Mouse (Mus musculus) midbrain, postnatal 0 days (tissue): ENCODE measurements around the gene Syngr1. TPM values are rescaled to one million over a fixed set of nuclear protein-coding genes. Genes with fewer than 3 reads are reported as not detected.

ENCODE experiments used
- ATAC-seq: fragments of 200-750 bp; cut with Nextera tagmentation; 2 replicates; pipeline ENCODE4 v1.8.0; 2017; ENCODE audit warnings: moderate number of reproducible peaks, mild to moderate bottlenecking, moderate TSS enrichment, moderate library complexity; ENCODE audit not compliant: low FRiP score
- DNase-seq: peaks from one replicate; pipeline ENCODE4 v3.0.0-alpha.2; 2015; ENCODE audit warnings: low spot score
- H3K27ac ChIP-seq: fragments of 300-500 bp; sonication (generic); 2 replicates; pipeline ENCODE4 v1.5.1; 2014; ENCODE audit warnings: low read depth, mild to moderate bottlenecking, low read length, mixed read lengths
- H3K27me3 ChIP-seq: fragments of 300-500 bp; sonication (generic); 2 replicates; pipeline ENCODE4 v1.6.1; 2014; ENCODE audit warnings: low read length, control low read depth, mixed read lengths; ENCODE audit not compliant: insufficient read depth
- H3K36me3 ChIP-seq: fragments of 300-500 bp; sonication (generic); 2 replicates; pipeline ENCODE4 v1.6.1; 2014; ENCODE audit warnings: low read length, control low read depth, mixed read lengths; ENCODE audit not compliant: insufficient read depth
- H3K4me1 ChIP-seq: fragments of 300-500 bp; sonication (generic); 2 replicates; pipeline ENCODE4 v1.6.1; 2014; ENCODE audit warnings: mild to moderate bottlenecking, control low read depth, antibody characterized with exemption, low read length, mixed read lengths; ENCODE audit not compliant: insufficient read depth
- H3K4me2 ChIP-seq: fragments of 300-500 bp; sonication (generic); 2 replicates; pipeline ENCODE4 v1.6.1; 2014; ENCODE audit warnings: low read depth, mild to moderate bottlenecking, low read length, mixed read lengths; ENCODE audit not compliant: poor library complexity, severe bottlenecking
- H3K4me3 ChIP-seq: fragments of 300-500 bp; sonication (generic); 2 replicates; pipeline ENCODE4 v1.5.1; 2014; ENCODE audit warnings: low read depth, mild to moderate bottlenecking, low read length, moderate library complexity
- H3K9ac ChIP-seq: fragments of 300-500 bp; sonication (generic); replicated peaks from 2 replicates; pipeline ENCODE4 v1.6.1; 2014; ENCODE audit warnings: mild to moderate bottlenecking, low read length, moderate library complexity, mixed read lengths; ENCODE audit not compliant: poor library complexity, severe bottlenecking
- H3K9me3 ChIP-seq: fragments of 300-500 bp; sonication (generic); 2 replicates; pipeline ENCODE4 v1.6.1; 2016; ENCODE audit warnings: low read length, control low read depth
- CTCF ChIP-seq: IDR thresholded peaks from 2 replicates; pipeline ENCODE4 v1.5.1; 2016; ENCODE audit warnings: antibody characterized with exemption, mild to moderate bottlenecking
- WGBS: fragments of 180-500 bp; shearing (Covaris S2); extraction: QIAGEN DNeasy Blood & Tissue Kit; methylation state at CpG from one replicate; pipeline ENCODE4 v1.1.7; 2014; 5-methylcytosine and 5-hydroxymethylcytosine counted together
- polyA plus RNA-seq: library from polyadenylated mRNA; unstranded; fragments of >200 nt; fragmentation: Nextera tagmentation; extraction: Ambion mirVana; gene quantifications from 2 replicates; pipeline ENCODE4 v1.2.1, GENCODE M21; 2015
- total RNA-seq: library from RNA; depleted of rRNA; stranded (reverse); fragments of >200 nt; gene quantifications from 2 replicates; pipeline ENCODE4 v1.2.3, GENCODE M21; 2014

Syngr1 gene
- total and polyA plus RNA-seq, 2 experiments from 2014 or later: 81.5 to 220 TPM

- DNase-seq: no peak
- no peak for TF ChIP-seq CTCF
- WGBS: 95% methylated on average over 3 of the region's 3 CpGs
Observed at GRCm38 (mm10) chr15:80136645-80137044, 45.5 kb downstream of the Syngr1 start.

GRCm38 (mm10) chr15:80137945-80138791, 47.0 kb downstream of the Syngr1 start:
- H3K4me3 ChIP-seq: no peak overlapping the region
- ATAC-seq (0 out of 2 replicates have a peak, but pooled peaks have one; percentile 32), DNase-seq (peak; percentile 30)
- peak; percentile 33; the same call in 1 of the 2 replicates for TF ChIP-seq CTCF
- no peaks in the 10 kb centered on the region for H3K9me3 ChIP-seq
- peaks cover 10% of the 10 kb centered on the region; the same call in 1 of the 2 replicates for H3K4me1 ChIP-seq
- WGBS: 54% methylated on average over 17 of the region's 17 CpGs
- H3K36me3 ChIP-seq: 0 out of 2 replicates have a peak, but pooled peaks cover under 1% of the 10 kb centered on the region
- H3K27ac ChIP-seq: no peak overlapping the region
- H3K9ac ChIP-seq: no peak overlapping the region; the same call in 1 of the 2 replicates
- no peak overlapping the region for H3K4me2 ChIP-seq
- H3K27me3 ChIP-seq: no peaks in the 10 kb centered on the region

More at GRCm38 (mm10) chr15:80136645-80137044, 45.5 kb downstream of the Syngr1 start:
- Histone ChIP-seq H3K9ac (no peak overlapping the region), H3K36me3 (no peaks in the 10 kb centered on the region), H3K9me3 (no peaks in the 10 kb centered on the region), H3K27ac (no peak overlapping the region), H3K27me3 (no peaks in the 10 kb centered on the region), H3K4me3 (no peak overlapping the region), H3K4me1 (peaks cover 12% of the 10 kb centered on the region), H3K4me2 (no peak overlapping the region)
- no peak for ATAC-seq

GRCm38 (mm10) chr15:80140302-80140701, 49.2 kb downstream of the Syngr1 start:
- no peak for DNase-seq
- Histone ChIP-seq H3K9me3 (no peaks in the 10 kb centered on the region), H3K36me3 (0 out of 2 replicates have a peak, but pooled peaks cover 3% of the 10 kb centered on the region), H3K4me2 (no peak overlapping the region), H3K27ac (no peak overlapping the region), H3K4me1 (no peaks in the 10 kb centered on the region), H3K4me3 (no peak overlapping the region), H3K27me3 (no peaks in the 10 kb centered on the region), H3K9ac (no peak overlapping the region)
- ATAC-seq: no peak
- no peak for TF ChIP-seq CTCF
- WGBS: 100% methylated on average over 2 of the region's 2 CpGs

- WGBS: 94% methylated on average over 3 of the region's 3 CpGs
- Histone ChIP-seq H3K27me3 (no peaks in the 10 kb centered on the region), H3K36me3 (0 out of 2 replicates have a peak, but pooled peaks cover 3% of the 10 kb centered on the region), H3K4me2 (no peak overlapping the region), H3K9ac (no peak overlapping the region), H3K4me3 (no peak overlapping the region), H3K9me3 (no peaks in the 10 kb centered on the region), H3K27ac (no peak overlapping the region), H3K4me1 (no peaks in the 10 kb centered on the region)
- no peak for ATAC-seq
- TF ChIP-seq CTCF: no peak
- no peak for DNase-seq
Observed at GRCm38 (mm10) chr15:80140878-80141277, 49.7 kb downstream of the Syngr1 start.

- ATAC-seq: no peak
- Histone ChIP-seq H3K4me1 (no peaks in the 10 kb centered on the region), H3K9ac (no peak overlapping the region), H3K27me3 (no peaks in the 10 kb centered on the region), H3K9me3 (no peaks in the 10 kb centered on the region), H3K36me3 (0 out of 2 replicates have a peak, but pooled peaks cover 3% of the 10 kb centered on the region), H3K4me3 (no peak overlapping the region), H3K27ac (no peak overlapping the region), H3K4me2 (no peak overlapping the region)
- WGBS: 97% methylated on average over 3 of the region's 3 CpGs
- DNase-seq: no peak
- TF ChIP-seq CTCF: peak; percentile 47
Observed at GRCm38 (mm10) chr15:80142130-80142529, 51.0 kb downstream of the Syngr1 start.

GRCm38 (mm10) chr15:80143760-80144159, 52.6 kb downstream of the Syngr1 start:
- Histone ChIP-seq H3K27ac (no peak overlapping the region), H3K9me3 (no peaks in the 10 kb centered on the region), H3K4me2 (no peak overlapping the region), H3K4me3 (no peak overlapping the region), H3K36me3 (peaks cover 9% of the 10 kb centered on the region; the same call in 1 of the 2 replicates), H3K27me3 (no peaks in the 10 kb centered on the region), H3K9ac (no peak overlapping the region), H3K4me1 (no peaks in the 10 kb centered on the region)
- 94% methylated on average over 6 of the region's 6 CpGs for WGBS
- no peak for TF ChIP-seq CTCF
- ATAC-seq (no peak), DNase-seq (no peak)
